Mouse (Mus musculus) MEL (cell line): ENCODE data around the gene Mrpl33. TPM values are rescaled to one million over a fixed set of nuclear protein-coding genes. Genes with fewer than 3 reads are reported as not detected.

Source experiments
- DNase-seq: peaks from one replicate; pipeline ENCODE4 v3.0.0; 2011; ENCODE audit warnings: low read depth, low spot score
- H3K27ac ChIP-seq: 2 replicates; pipeline ENCODE4 v1.5.1; 2012; ENCODE audit warnings: low read depth, mild to moderate bottlenecking, control low read depth, low read length, moderate library complexity; ENCODE audit not compliant: control insufficient read depth
- H3K27me3 ChIP-seq, 2 experiments: fragments of 150-350 bp in 1 of 2; sonication (generic) in 1 of 2; 2 replicates each; pipeline ENCODE4 v1.6.1; 2012; ENCODE audit warnings: low read length in 2 of 2, mild to moderate bottlenecking in 2 of 2, improper control_type of control experiment in 1 of 2, moderate library complexity in 1 of 2; ENCODE audit not compliant: insufficient read depth in 2 of 2, control insufficient read depth in 1 of 2
- H3K36me3 ChIP-seq, 2 experiments: 2 replicates each; pipeline ENCODE4 v1.6.1; 2012 to 2014; ENCODE audit warnings: low read length in 2 of 2, improper control_type of control experiment in 1 of 2, inconsistent platforms in 1 of 2, mild to moderate bottlenecking in 1 of 2; ENCODE audit not compliant: insufficient read depth in 2 of 2, control insufficient read depth in 1 of 2
- H3K4me1 ChIP-seq, 2 experiments: fragments of 150-350 bp in 1 of 2; sonication (generic) in 1 of 2; 2 replicates each; pipeline ENCODE4 v1.6.1; 2012; ENCODE audit warnings: low read length in 2 of 2, improper control_type of control experiment in 1 of 2, mild to moderate bottlenecking in 1 of 2; ENCODE audit not compliant: insufficient read depth in 2 of 2, control insufficient read depth in 1 of 2
- H3K4me3 ChIP-seq, 2 experiments: fragments of 150-350 bp in 1 of 2; sonication (generic) in 1 of 2; 2 replicates each; pipeline ENCODE4 v1.5.1; 2012; ENCODE audit warnings: low read depth in 2 of 2, low read length in 2 of 2, mild to moderate bottlenecking in 2 of 2, moderate library complexity in 2 of 2, control low read depth in 1 of 2, improper control_type of control experiment in 1 of 2; ENCODE audit not compliant: control insufficient read depth in 1 of 2, insufficient read depth in 1 of 2
- H3K79me2 ChIP-seq: 2 replicates; pipeline ENCODE4 v1.6.1; 2012; ENCODE audit warnings: mild to moderate bottlenecking, low read length, moderate library complexity; ENCODE audit not compliant: control insufficient read depth, poor library complexity, insufficient read depth
- H3K9ac ChIP-seq: 2 replicates; pipeline ENCODE4 v1.6.1; 2012; ENCODE audit warnings: low read depth, mild to moderate bottlenecking, control low read depth, low read length, moderate library complexity; ENCODE audit not compliant: control insufficient read depth, poor library complexity, severe bottlenecking
- H3K9me3 ChIP-seq: fragments of 150-350 bp; sonication (generic); replicated peaks from 2 replicates; pipeline ENCODE4 v1.6.1; 2012; ENCODE audit warnings: mild to moderate bottlenecking, low read length, improper control_type of control experiment, moderate library complexity; ENCODE audit not compliant: insufficient read depth
- CHD1 ChIP-seq: IDR thresholded peaks from 2 replicates; pipeline ENCODE4 v1.6.1; 2012; ENCODE audit warnings: low read depth, mild to moderate bottlenecking, inconsistent platforms, low read length, improper control_type of control experiment
- CTCF ChIP-seq, 3 experiments: IDR thresholded peaks in 2 of 3; conservative IDR thresholded peaks in 1 of 3; 2 replicates each; pipeline ENCODE4 v1.5.1; 2011 to 2012; ENCODE audit warnings: low read length in 3 of 3, low read depth in 2 of 3, mild to moderate bottlenecking in 2 of 3, improper control_type of control experiment in 1 of 3, inconsistent platforms in 1 of 3, mixed read lengths in 1 of 3, moderate library complexity in 1 of 3; ENCODE audit not compliant: control insufficient read depth in 1 of 3, insufficient read depth in 1 of 3, poor library complexity in 1 of 3, severe bottlenecking in 1 of 3
- ELF1 ChIP-seq: IDR thresholded peaks from 2 replicates; pipeline ENCODE4 v1.6.1; 2014; ENCODE audit warnings: low read depth, mild to moderate bottlenecking, inconsistent platforms, low read length, improper control_type of control experiment, moderate library complexity
- EP300 ChIP-seq, 2 experiments: IDR thresholded peaks; 2 replicates each; pipeline ENCODE4 v1.6.1; 2011; ENCODE audit warnings: improper control_type of control experiment in 2 of 2, low read length in 2 of 2, low read depth in 1 of 2, mild to moderate bottlenecking in 1 of 2
- ETS1 ChIP-seq: IDR thresholded peaks from 2 replicates; pipeline ENCODE4 v1.6.1; 2012; ENCODE audit warnings: low read depth, mild to moderate bottlenecking, inconsistent platforms, low read length, improper control_type of control experiment, moderate library complexity
- GABPA ChIP-seq: IDR thresholded peaks from 2 replicates; pipeline ENCODE4 v1.6.1; 2012; ENCODE audit warnings: low read depth, mild to moderate bottlenecking, inconsistent platforms, low read length, improper control_type of control experiment, moderate library complexity
- GATA1 ChIP-seq: IDR thresholded peaks from 2 replicates; pipeline ENCODE4 v1.6.1; 2011; ENCODE audit warnings: low read depth, low read length, improper control_type of control experiment
- HCFC1 ChIP-seq: IDR thresholded peaks from 2 replicates; pipeline ENCODE4 v1.6.1; 2012; ENCODE audit warnings: low read depth, mild to moderate bottlenecking, inconsistent platforms, low read length, improper control_type of control experiment, moderate library complexity
- KAT2A ChIP-seq: conservative IDR thresholded peaks from 2 replicates; pipeline ENCODE4 v1.6.1; 2012; ENCODE audit warnings: low read depth, low read length, improper control_type of control experiment, inconsistent platforms
- MAX ChIP-seq: IDR thresholded peaks from 2 replicates; pipeline ENCODE4 v1.6.1; 2011; ENCODE audit warnings: low read length, improper control_type of control experiment
- MEF2A ChIP-seq: IDR thresholded peaks from 2 replicates; pipeline ENCODE4 v1.6.1; 2014; ENCODE audit warnings: low read depth, mild to moderate bottlenecking, inconsistent platforms, low read length, improper control_type of control experiment; ENCODE audit not compliant: poor library complexity, insufficient replicate concordance, severe bottlenecking; ENCODE audit errors: extremely low read depth
- MXI1 ChIP-seq: IDR thresholded peaks from 2 replicates; pipeline ENCODE4 v1.6.1; 2011; ENCODE audit warnings: mild to moderate bottlenecking, low read depth, low read length, improper control_type of control experiment
- MYB ChIP-seq: IDR thresholded peaks from 2 replicates; pipeline ENCODE4 v1.6.1; 2011; ENCODE audit warnings: mild to moderate bottlenecking, low read depth, low read length, improper control_type of control experiment
- MYC ChIP-seq: IDR thresholded peaks from 2 replicates; pipeline ENCODE4 v1.6.1; 2011; ENCODE audit warnings: low read depth, mild to moderate bottlenecking, low read length, improper control_type of control experiment, moderate library complexity
- POLR2A ChIP-seq, 2 experiments: IDR thresholded peaks; 2 replicates each; pipeline ENCODE4 v1.6.1; 2011 to 2012; ENCODE audit warnings: low read length in 2 of 2, mild to moderate bottlenecking in 2 of 2, control low read depth in 1 of 2, improper control_type of control experiment in 1 of 2, low read depth in 1 of 2, moderate library complexity in 1 of 2; ENCODE audit not compliant: control insufficient read depth in 1 of 2, insufficient read depth in 1 of 2, poor library complexity in 1 of 2
- POLR2AphosphoS2 ChIP-seq: IDR thresholded peaks from 2 replicates; pipeline ENCODE4 v1.6.1; 2011; ENCODE audit warnings: low read length, improper control_type of control experiment
- POLR2AphosphoS5 ChIP-seq: IDR thresholded peaks from 2 replicates; pipeline ENCODE4 v1.6.1; 2012; ENCODE audit warnings: low read depth, borderline replicate concordance, mild to moderate bottlenecking, inconsistent platforms, low read length, moderate library complexity, mixed read lengths
- RAD21 ChIP-seq: IDR thresholded peaks from 2 replicates; pipeline ENCODE4 v1.6.1; 2011; ENCODE audit warnings: mild to moderate bottlenecking, low read depth, low read length, improper control_type of control experiment
- RCOR1 ChIP-seq: IDR thresholded peaks from 2 replicates; pipeline ENCODE4 v1.6.1; 2012; ENCODE audit warnings: low read depth, mild to moderate bottlenecking, inconsistent platforms, low read length, improper control_type of control experiment
- SMC3 ChIP-seq: IDR thresholded peaks from 2 replicates; pipeline ENCODE4 v1.6.1; 2011; ENCODE audit warnings: low read depth, low read length, improper control_type of control experiment
- TAL1 ChIP-seq: IDR thresholded peaks from 2 replicates; pipeline ENCODE4 v1.6.1; 2012; ENCODE audit warnings: mild to moderate bottlenecking, inconsistent platforms, low read length, moderate library complexity, mixed read lengths
- TBP ChIP-seq: IDR thresholded peaks from 2 replicates; pipeline ENCODE4 v1.8.0; 2011; ENCODE audit warnings: low read depth, low read length, improper control_type of control experiment
- TCF12 ChIP-seq: IDR thresholded peaks from 2 replicates; pipeline ENCODE4 v1.6.1; 2014; ENCODE audit warnings: low read depth, mild to moderate bottlenecking, inconsistent platforms, low read length, improper control_type of control experiment, moderate library complexity
- UBTF ChIP-seq: IDR thresholded peaks from 2 replicates; pipeline ENCODE4 v1.6.1; 2012; ENCODE audit warnings: low read depth, mild to moderate bottlenecking, inconsistent platforms, low read length, improper control_type of control experiment, moderate library complexity, borderline replicate concordance; ENCODE audit not compliant: insufficient read depth
- USF1 ChIP-seq: IDR thresholded peaks from 2 replicates; pipeline ENCODE4 v1.6.1; 2014; ENCODE audit warnings: low read depth, mild to moderate bottlenecking, inconsistent platforms, low read length, improper control_type of control experiment, moderate library complexity
- ZKSCAN1 ChIP-seq: IDR thresholded peaks from 2 replicates; pipeline ENCODE4 v1.6.1; 2012; ENCODE audit warnings: low read depth, mild to moderate bottlenecking, inconsistent platforms, low read length, improper control_type of control experiment, moderate library complexity
- ZMIZ1 ChIP-seq: IDR thresholded peaks from 2 replicates; pipeline ENCODE4 v1.6.1; 2012; ENCODE audit warnings: low read depth, mild to moderate bottlenecking, inconsistent platforms, low read length, improper control_type of control experiment, moderate library complexity
- polyA plus RNA-seq, 2 experiments: library from polyadenylated mRNA; stranded (reverse) in 1 of 2; unstranded in 1 of 2; fragments of >175 nt in 1 of 2; fragments of >200 nt in 1 of 2; gene quantifications; 2 replicates each; pipeline versions ENCODE4 v1.2.1 to v1.2.4; 2012; ENCODE audit warnings: low replicate concordance in 2 of 2, low read depth in 1 of 2; ENCODE audit not compliant: insufficient read length in 2 of 2, insufficient read depth in 1 of 2, missing spikeins in 1 of 2
- total RNA-seq: library from RNA; depleted of rRNA; stranded (reverse); fragments of 300-350 nt; gene quantifications from 2 replicates; pipeline ENCODE4 v1.2.3, GENCODE M21; 2012

Mrpl33 gene
- total and polyA plus RNA-seq, 3 experiments: 158 to 249 TPM; not detected in 1

- no peak for DNase-seq
- TF ChIP-seq POLR2A (IDR thresholded peaks at IDR 0.05; ENCODE audit: control insufficient read depth in 1 of 2, insufficient read depth in 1 of 2, low read depth in 1 of 2, low read length in 2 of 2, poor library complexity in 1 of 2): no peak
- no peak for TF ChIP-seq USF1
- TF ChIP-seq ZKSCAN1: no peak
- no peak for TF ChIP-seq POLR2AphosphoS5
- no peak for TF ChIP-seq TBP
- no peak for TF ChIP-seq EP300 (IDR thresholded peaks at IDR 0.05; ENCODE audit: low read depth in 1 of 2, low read length in 2 of 2)
- no peak for TF ChIP-seq ELF1
- TF ChIP-seq CHD1: no peak
- TF ChIP-seq ETS1: no peak
- TF ChIP-seq POLR2AphosphoS2: no peak
- TF ChIP-seq UBTF: no peak
- no peak for TF ChIP-seq GABPA
- no peak for TF ChIP-seq RAD21
- TF ChIP-seq TCF12: no peak
- TF ChIP-seq SMC3: no peak
- TF ChIP-seq MXI1: no peak
- no peak; a peak in 1 of 6 replicates for TF ChIP-seq CTCF (IDR thresholded peaks at IDR 0.05 in 2 of 3, conservative IDR thresholded peaks at IDR 0.05 in 1 of 3; ENCODE audit: control insufficient read depth in 1 of 3, insufficient read depth in 1 of 3, low read depth in 2 of 3, low read length in 3 of 3, poor library complexity in 1 of 3, severe bottlenecking in 1 of 3)
- no peaks in the 10 kb centered on the region for H3K27me3 ChIP-seq
- H3K4me1 ChIP-seq: peaks cover 0 to 5% of the 10 kb centered on the region in 2 experiments; a peak in 2 of 4 replicates
- H3K9ac ChIP-seq: no peak overlapping the region
- H3K79me2 ChIP-seq: no peaks in the 10 kb centered on the region
- H3K9me3 ChIP-seq: no peaks in the 10 kb centered on the region
- no peak overlapping the region for H3K4me3 ChIP-seq
- no peak overlapping the region for H3K27ac ChIP-seq
- peaks cover 0 to 4% of the 10 kb centered on the region in 2 experiments; a peak in 2 of 4 replicates for H3K36me3 ChIP-seq
Observed at GRCm38 (mm10) chr5:31563905-31564304, 32.8 kb upstream of the Mrpl33 start.

GRCm38 (mm10) chr5:31564976-31565375, 31.8 kb upstream of the Mrpl33 start:
- H3K9me3 ChIP-seq: no peaks in the 10 kb centered on the region
- no peak for DNase-seq
- H3K79me2 ChIP-seq: no peaks in the 10 kb centered on the region
- TF ChIP-seq HCFC1: no peak
- no peak for TF ChIP-seq ZMIZ1
- TF ChIP-seq KAT2A: no peak
- no peak for TF ChIP-seq POLR2A (IDR thresholded peaks at IDR 0.05; ENCODE audit: control insufficient read depth in 1 of 2, insufficient read depth in 1 of 2, low read depth in 1 of 2, low read length in 2 of 2, poor library complexity in 1 of 2)
- TF ChIP-seq MYB: no peak
- no peak for TF ChIP-seq CHD1
- no peak for TF ChIP-seq MYC
- no peak for TF ChIP-seq GATA1
- no peak for TF ChIP-seq TAL1
- no peak for TF ChIP-seq MAX
- no peak for TF ChIP-seq UBTF
- TF ChIP-seq RCOR1: no peak
- no peak for TF ChIP-seq TCF12
- TF ChIP-seq MEF2A: no peak
- no peak for TF ChIP-seq CTCF (IDR thresholded peaks at IDR 0.05 in 2 of 3, conservative IDR thresholded peaks at IDR 0.05 in 1 of 3; ENCODE audit: control insufficient read depth in 1 of 3, insufficient read depth in 1 of 3, low read depth in 2 of 3, low read length in 3 of 3, poor library complexity in 1 of 3, severe bottlenecking in 1 of 3)
- H3K27ac ChIP-seq: no peak overlapping the region
- H3K36me3 ChIP-seq: peaks cover 0 to 8% of the 10 kb centered on the region in 2 experiments; a peak in 2 of 4 replicates
- no peak overlapping the region for H3K4me3 ChIP-seq
- H3K9ac ChIP-seq: no peak overlapping the region
- H3K4me1 ChIP-seq: peaks cover 0 to 6% of the 10 kb centered on the region in 2 experiments; a peak in 2 of 4 replicates
- H3K27me3 ChIP-seq: no peaks in the 10 kb centered on the region
